Mouse (Mus musculus): ENCODE measurements around the gene Cisd3. TPM values are rescaled to one million over a fixed set of nuclear protein-coding genes. Genes with fewer than 3 reads are reported as not detected.

Gene Cisd3
- polyA plus RNA-seq, 1 experiment from 2014 or later: 59.1 TPM

- H3K9ac ChIP-seq (replicated peaks; ENCODE audit: low read depth): no peak overlapping the region
- H3K4me2 ChIP-seq (replicated peaks; ENCODE audit: low read depth, low read length): no peak overlapping the region
- H3K4me1 ChIP-seq (ENCODE audit: insufficient read depth, low read depth, low read length): peaks cover 2% of the 10 kb centered on the region; the same call in 1 of the 2 replicates
- TF ChIP-seq CTCF (IDR thresholded peaks at IDR 0.05) (peak; percentile 38), EP300 (IDR thresholded peaks at IDR 0.05) (no peak)
- no peaks in the 10 kb centered on the region for H3K9me3 ChIP-seq (ENCODE audit: low read length)
- H3K27ac ChIP-seq (ENCODE audit: low read length): peak overlapping the region; percentile 47; the same call in 1 of the 2 replicates
- H3K4me3 ChIP-seq (ENCODE audit: low read depth, low read length): no peak overlapping the region
- no peaks in the 10 kb centered on the region for H3K27me3 ChIP-seq (replicated peaks; ENCODE audit: insufficient read depth, low read length)
- H3K36me3 ChIP-seq (ENCODE audit: insufficient read depth, low read length): peaks cover 22% of the 10 kb centered on the region
- DNase-seq (ENCODE audit: low spot score): no peak
- 51% methylated on average over 13 of the region's 13 CpGs for WGBS
- ATAC-seq: peak; percentile 23; the same call in 1 of the 2 replicates
These were observed 15.1 kb upstream of the Cisd3 start for GRCm38 (mm10) chr11:97670234-97671176.

GRCm38 (mm10) chr11:97671177-97671527, 14.5 kb upstream of the Cisd3 start:
- no peak for DNase-seq (ENCODE audit: low spot score)
- H3K27me3 ChIP-seq (replicated peaks; ENCODE audit: insufficient read depth, low read length): no peaks in the 10 kb centered on the region
- TF ChIP-seq EP300 (IDR thresholded peaks at IDR 0.05): no peak
- no peak for TF ChIP-seq CTCF (IDR thresholded peaks at IDR 0.05)
- H3K9ac ChIP-seq (replicated peaks; ENCODE audit: low read depth): no peak overlapping the region
- H3K4me2 ChIP-seq (replicated peaks; ENCODE audit: low read depth, low read length): no peak overlapping the region
- peaks cover 22% of the 10 kb centered on the region for H3K36me3 ChIP-seq (ENCODE audit: insufficient read depth, low read length)
- 64% methylated on average over 2 of the region's 2 CpGs for WGBS
- peaks cover 7% of the 10 kb centered on the region; the same call in 1 of the 2 replicates for H3K4me1 ChIP-seq (ENCODE audit: insufficient read depth, low read depth, low read length)
- H3K27ac ChIP-seq (ENCODE audit: low read length): no peak overlapping the region
- ATAC-seq: no peak
- H3K4me3 ChIP-seq (ENCODE audit: low read depth, low read length): no peak overlapping the region
- H3K9me3 ChIP-seq (ENCODE audit: low read length): no peaks in the 10 kb centered on the region

GRCm38 (mm10) chr11:97673148-97673547, 12.5 kb upstream of the Cisd3 start:
- Histone ChIP-seq H3K27ac (ENCODE audit: low read length) (no peak overlapping the region), H3K4me2 (replicated peaks; ENCODE audit: low read depth, low read length) (no peak overlapping the region), H3K9ac (replicated peaks; ENCODE audit: low read depth) (no peak overlapping the region), H3K4me1 (ENCODE audit: insufficient read depth, low read depth, low read length) (peaks cover 9% of the 10 kb centered on the region; the same call in 1 of the 2 replicates), H3K4me3 (ENCODE audit: low read depth, low read length) (no peak overlapping the region), H3K27me3 (replicated peaks; ENCODE audit: insufficient read depth, low read length) (no peaks in the 10 kb centered on the region), H3K9me3 (ENCODE audit: low read length) (no peaks in the 10 kb centered on the region), H3K36me3 (ENCODE audit: insufficient read depth, low read length) (peaks cover 22% of the 10 kb centered on the region)
- ATAC-seq (no peak), DNase-seq (ENCODE audit: low spot score) (no peak)
- 72% methylated on average over 11 of the region's 11 CpGs for WGBS
- TF ChIP-seq EP300 (IDR thresholded peaks at IDR 0.05): no peak
- TF ChIP-seq CTCF (IDR thresholded peaks at IDR 0.05): no peak

GRCm38 (mm10) chr11:97676050-97676754, 9.4 kb upstream of the Cisd3 start:
- peak overlapping the region; percentile 51 for H3K27ac ChIP-seq (ENCODE audit: low read length)
- peaks cover 22% of the 10 kb centered on the region for H3K36me3 ChIP-seq (ENCODE audit: insufficient read depth, low read length)
- H3K9ac ChIP-seq (replicated peaks; ENCODE audit: low read depth): no peak overlapping the region
- peak; percentile 58 for DNase-seq (ENCODE audit: low spot score)
- H3K4me1 ChIP-seq (ENCODE audit: insufficient read depth, low read depth, low read length): 0 out of 2 replicates have a peak, but pooled peaks cover 6% of the 10 kb centered on the region
- ATAC-seq: peak; percentile 70
- no peaks in the 10 kb centered on the region for H3K27me3 ChIP-seq (replicated peaks; ENCODE audit: insufficient read depth, low read length)
- H3K4me3 ChIP-seq (ENCODE audit: low read depth, low read length): no peak overlapping the region
- WGBS: 68% methylated on average over 14 of the region's 15 CpGs
- no peaks in the 10 kb centered on the region for H3K9me3 ChIP-seq (ENCODE audit: low read length)
- no peak for TF ChIP-seq CTCF (IDR thresholded peaks at IDR 0.05)
- TF ChIP-seq EP300 (IDR thresholded peaks at IDR 0.05): no peak
- H3K4me2 ChIP-seq (replicated peaks; ENCODE audit: low read depth, low read length): no peak overlapping the region

- no peak overlapping the region for H3K4me2 ChIP-seq (replicated peaks; ENCODE audit: low read depth, low read length)
- H3K36me3 ChIP-seq (ENCODE audit: insufficient read depth, low read length): peaks cover 22% of the 10 kb centered on the region
- WGBS: 48% methylated on average over 15 of the region's 15 CpGs
- H3K27me3 ChIP-seq (replicated peaks; ENCODE audit: insufficient read depth, low read length): no peaks in the 10 kb centered on the region
- no peaks in the 10 kb centered on the region for H3K9me3 ChIP-seq (ENCODE audit: low read length)
- H3K4me3 ChIP-seq (ENCODE audit: low read depth, low read length): no peak overlapping the region
- DNase-seq (ENCODE audit: low spot score) (peak; percentile 6), ATAC-seq (no peak)
- TF ChIP-seq EP300 (IDR thresholded peaks at IDR 0.05) (no peak), CTCF (IDR thresholded peaks at IDR 0.05) (no peak)
- H3K27ac ChIP-seq (ENCODE audit: low read length): peak overlapping the region; percentile 11; the same call in 1 of the 2 replicates
- H3K9ac ChIP-seq (replicated peaks; ENCODE audit: low read depth): no peak overlapping the region
- H3K4me1 ChIP-seq (ENCODE audit: insufficient read depth, low read depth, low read length): 0 out of 2 replicates have a peak, but pooled peaks cover 11% of the 10 kb centered on the region
These were observed 8.2 kb upstream of the Cisd3 start for GRCm38 (mm10) chr11:97677381-97677780.

- Histone ChIP-seq H3K36me3 (ENCODE audit: insufficient read depth, low read length) (peaks cover 22% of the 10 kb centered on the region), H3K27me3 (replicated peaks; ENCODE audit: insufficient read depth, low read length) (no peaks in the 10 kb centered on the region), H3K4me3 (ENCODE audit: low read depth, low read length) (no peak overlapping the region), H3K4me2 (replicated peaks; ENCODE audit: low read depth, low read length) (no peak overlapping the region), H3K27ac (ENCODE audit: low read length) (no peak overlapping the region), H3K4me1 (ENCODE audit: insufficient read depth, low read depth, low read length) (0 out of 2 replicates have a peak, but pooled peaks cover 11% of the 10 kb centered on the region), H3K9ac (replicated peaks; ENCODE audit: low read depth) (no peak overlapping the region), H3K9me3 (ENCODE audit: low read length) (no peaks in the 10 kb centered on the region)
- ATAC-seq (peak; percentile 17), DNase-seq (ENCODE audit: low spot score) (peak; percentile 72)
- WGBS: 56% methylated on average over 8 of the region's 8 CpGs
- TF ChIP-seq EP300 (IDR thresholded peaks at IDR 0.05) (no peak), CTCF (IDR thresholded peaks at IDR 0.05) (peak; percentile 50)
These were observed 7.8 kb upstream of the Cisd3 start for GRCm38 (mm10) chr11:97677842-97678241.

All from lung, postnatal 0 days (tissue).